Mouse (Mus musculus): ENCODE data around the gene Chaf1a. TPM values are rescaled to one million over a fixed set of nuclear protein-coding genes. Genes with fewer than 3 reads are reported as not detected.
A peak's percentile ranks its signal among the peaks of the same experiment; 100 is the strongest.

Gene Chaf1a
- polyA plus RNA-seq, 1 experiment from 2014 or later = 12.7 TPM

DNA sequence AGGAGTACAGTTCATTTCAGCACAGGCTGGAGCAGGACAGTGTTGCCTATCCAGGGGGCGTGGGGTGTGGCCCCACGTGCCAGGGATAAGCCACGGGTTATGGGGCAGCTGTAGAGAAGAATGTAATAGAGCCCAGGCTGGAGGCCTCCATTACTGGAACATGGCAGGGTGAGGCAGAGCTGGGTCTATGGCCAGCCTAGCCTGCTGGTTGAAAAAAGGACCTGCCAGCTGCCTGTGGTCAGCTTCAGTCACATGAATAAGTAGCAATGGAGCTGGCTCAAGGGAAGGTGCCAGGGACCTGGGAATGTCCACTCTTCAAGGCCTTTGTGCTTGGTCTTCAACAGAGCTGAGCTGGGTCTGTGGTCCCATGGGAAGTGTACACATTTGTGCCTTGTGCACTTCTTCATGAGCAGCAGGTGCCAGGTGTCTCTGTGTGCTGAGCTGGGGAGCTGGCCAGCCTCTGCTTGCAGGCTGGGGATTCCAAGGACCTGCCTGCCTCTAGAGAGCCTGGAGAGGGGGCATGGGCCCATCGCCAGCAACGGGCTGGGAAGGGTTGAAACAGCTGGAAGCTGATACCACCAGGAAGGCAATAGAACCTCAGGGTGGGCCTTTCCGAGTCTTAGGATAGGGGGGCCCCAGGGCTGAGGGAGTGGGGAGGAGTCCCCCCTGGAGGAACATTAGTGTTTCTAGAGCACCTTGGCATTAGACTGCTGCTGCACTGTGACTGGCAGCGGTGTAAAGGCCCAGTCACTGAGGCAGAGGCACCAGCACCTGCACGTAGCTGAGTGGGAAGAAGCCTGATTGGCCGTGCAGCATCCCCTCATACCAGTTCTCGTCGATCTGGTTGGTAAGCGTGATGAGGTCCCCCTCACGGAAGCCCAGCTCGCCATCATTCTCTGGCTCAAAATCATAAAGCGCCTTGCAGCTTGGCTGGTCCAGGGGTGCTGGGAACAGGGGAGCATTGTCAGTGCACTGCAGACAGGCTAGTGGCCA lies 23.1 kb upstream of the Chaf1a start:
- Histone ChIP-seq H3K9ac (ENCODE audit: low read length) (no peak overlapping the region), H3K9me3 (replicated peaks; ENCODE audit: control insufficient read depth, low read length) (no peaks in the 10 kb centered on the region), H3K36me3 (ENCODE audit: control insufficient read depth, insufficient read depth) (peaks cover 44% of the 10 kb centered on the region), H3K4me2 (ENCODE audit: low read depth, low read length) (no peak overlapping the region), H3K27ac (ENCODE audit: low read length) (no peak overlapping the region), H3K27me3 (ENCODE audit: control insufficient read depth, insufficient read depth, low read length) (no peaks in the 10 kb centered on the region), H3K4me3 (ENCODE audit: low read length) (no peak overlapping the region), H3K4me1 (ENCODE audit: control insufficient read depth, insufficient read depth, low read length) (0 out of 2 replicates have a peak, but pooled peaks cover 4% of the 10 kb centered on the region)
- 81% methylated on average over 15 of the region's 15 CpGs for WGBS
- ATAC-seq (replicated peaks; ENCODE audit: extremely low read depth, insufficient read depth, low FRiP score) = no peak

DNA sequence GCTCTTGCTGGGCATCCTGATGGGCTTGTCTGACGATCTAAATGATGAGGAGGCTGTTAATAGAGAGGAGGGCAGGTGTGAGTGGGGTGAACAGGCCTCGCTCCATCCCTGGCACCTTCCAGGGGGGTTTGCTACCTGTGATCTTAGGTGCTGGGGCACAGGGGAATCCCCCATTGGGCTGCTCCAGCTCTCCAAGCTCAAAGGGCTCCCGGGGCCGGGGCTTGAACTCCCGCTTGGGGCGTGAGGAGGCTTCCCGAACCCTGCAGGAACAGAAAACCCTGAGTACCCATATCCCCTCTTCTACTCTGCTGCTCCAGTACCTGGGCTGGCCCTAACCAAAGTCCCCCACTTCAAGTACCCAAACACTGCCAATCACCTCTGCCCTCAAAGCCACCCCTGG lies 22.4 kb upstream of the Chaf1a start:
- H3K36me3 ChIP-seq (ENCODE audit: control insufficient read depth, insufficient read depth) = peaks cover 39% of the 10 kb centered on the region
- H3K4me1 ChIP-seq (ENCODE audit: control insufficient read depth, insufficient read depth, low read length) = peaks cover 5% of the 10 kb centered on the region; the same call in 1 of the 2 replicates
- no peak overlapping the region for H3K9ac ChIP-seq (ENCODE audit: low read length)
- no peaks in the 10 kb centered on the region for H3K27me3 ChIP-seq (ENCODE audit: control insufficient read depth, insufficient read depth, low read length)
- WGBS = 91% methylated on average over 7 of the region's 7 CpGs
- H3K9me3 ChIP-seq (replicated peaks; ENCODE audit: control insufficient read depth, low read length) = no peaks in the 10 kb centered on the region
- H3K27ac ChIP-seq (ENCODE audit: low read length) = no peak overlapping the region
- no peak overlapping the region for H3K4me2 ChIP-seq (ENCODE audit: low read depth, low read length)
- no peak overlapping the region for H3K4me3 ChIP-seq (ENCODE audit: low read length)
- no peak for ATAC-seq (replicated peaks; ENCODE audit: extremely low read depth, insufficient read depth, low FRiP score)

DNA sequence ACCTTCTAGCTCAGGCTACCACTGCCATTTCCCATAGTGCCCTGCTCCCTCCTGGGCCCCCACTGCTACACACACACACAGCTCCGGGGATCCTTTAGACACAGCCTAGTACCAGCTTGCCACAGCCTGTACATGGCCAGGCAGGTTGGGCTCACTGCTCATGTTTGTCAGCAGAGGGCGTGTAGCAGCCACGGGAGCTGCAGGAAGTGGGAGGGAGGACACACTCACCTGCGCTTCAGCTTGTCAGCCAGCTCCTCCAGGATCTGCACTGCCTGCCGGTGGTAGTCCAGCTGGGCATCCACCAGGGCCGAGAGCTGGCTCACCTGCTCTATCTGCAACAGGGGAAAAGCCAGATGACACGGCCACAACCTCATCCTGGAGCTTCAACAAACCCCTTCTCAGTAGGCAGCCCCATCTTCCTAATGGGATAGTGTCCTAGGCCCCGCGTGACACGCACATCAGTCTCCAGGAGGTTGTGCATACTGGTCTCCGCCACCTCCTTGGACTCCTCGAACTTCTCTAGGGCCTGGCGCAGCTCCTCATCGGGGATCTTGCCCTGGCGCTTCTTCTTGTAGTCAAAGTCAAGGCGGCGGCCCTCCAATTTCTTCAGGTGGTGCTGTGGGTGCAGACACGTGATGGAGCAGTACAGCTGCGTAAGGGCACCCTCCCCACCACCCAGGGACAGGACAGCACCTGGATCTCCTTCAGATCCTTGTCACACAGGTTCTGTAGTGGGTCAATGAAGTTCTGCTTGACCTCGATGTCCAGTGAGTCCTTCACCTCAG lies 21.7 kb upstream of the Chaf1a start:
- peak; percentile 19; the same call in 1 of the 2 replicates for ATAC-seq (replicated peaks; ENCODE audit: extremely low read depth, insufficient read depth, low FRiP score)
- 70% methylated on average over 20 of the region's 20 CpGs for WGBS
- peaks cover 11% of the 10 kb centered on the region; the same call in 1 of the 2 replicates for H3K4me1 ChIP-seq (ENCODE audit: control insufficient read depth, insufficient read depth, low read length)
- no peak overlapping the region for H3K4me2 ChIP-seq (ENCODE audit: low read depth, low read length)
- no peak overlapping the region for H3K27ac ChIP-seq (ENCODE audit: low read length)
- no peaks in the 10 kb centered on the region for H3K9me3 ChIP-seq (replicated peaks; ENCODE audit: control insufficient read depth, low read length)
- H3K36me3 ChIP-seq (ENCODE audit: control insufficient read depth, insufficient read depth) = peaks cover 37% of the 10 kb centered on the region
- H3K9ac ChIP-seq (ENCODE audit: low read length) = no peak overlapping the region
- H3K4me3 ChIP-seq (ENCODE audit: low read length) = no peak overlapping the region
- no peaks in the 10 kb centered on the region for H3K27me3 ChIP-seq (ENCODE audit: control insufficient read depth, insufficient read depth, low read length)

DNA sequence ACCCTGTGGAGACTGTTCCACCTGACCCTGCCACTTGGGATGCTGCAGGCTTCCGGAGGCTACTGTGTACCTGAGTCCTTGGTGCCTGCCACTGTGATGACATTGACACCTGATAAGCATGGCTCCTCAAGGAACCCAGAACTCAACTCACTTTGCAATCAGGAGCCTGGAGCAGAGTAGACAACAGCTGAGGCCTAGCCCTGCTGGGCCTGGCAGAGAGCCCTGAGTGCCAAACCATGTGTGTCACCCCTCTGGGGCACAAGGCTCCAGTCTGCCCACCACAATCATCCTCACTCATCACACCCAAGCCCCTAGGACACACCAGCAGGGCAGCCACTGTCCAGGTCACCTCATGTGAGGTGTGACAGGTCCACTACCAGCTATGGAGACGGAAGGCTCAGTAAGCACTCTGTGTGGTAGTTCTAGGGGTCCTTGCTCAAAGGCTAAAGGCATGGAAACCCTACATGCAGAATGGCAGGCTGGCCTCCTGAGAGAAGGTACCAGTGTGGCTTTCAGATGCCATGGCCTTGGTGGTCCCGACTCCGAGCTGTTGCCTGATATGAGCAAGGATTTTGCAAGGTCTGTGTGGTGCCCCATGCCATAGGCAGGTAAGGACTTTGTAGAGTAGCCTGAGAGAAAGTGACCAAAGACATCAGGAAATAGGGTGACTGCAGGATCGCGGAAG lies 19.7 kb upstream of the Chaf1a start:
- H3K27me3 ChIP-seq (ENCODE audit: control insufficient read depth, insufficient read depth, low read length) = no peaks in the 10 kb centered on the region
- peaks cover 26% of the 10 kb centered on the region for H3K4me1 ChIP-seq (ENCODE audit: control insufficient read depth, insufficient read depth, low read length)
- WGBS = 84% methylated on average over 6 of the region's 6 CpGs
- no peak overlapping the region for H3K9ac ChIP-seq (ENCODE audit: low read length)
- no peak overlapping the region for H3K4me3 ChIP-seq (ENCODE audit: low read length)
- no peak overlapping the region for H3K4me2 ChIP-seq (ENCODE audit: low read depth, low read length)
- H3K36me3 ChIP-seq (ENCODE audit: control insufficient read depth, insufficient read depth) = peaks cover 26% of the 10 kb centered on the region
- H3K27ac ChIP-seq (ENCODE audit: low read length) = no peak overlapping the region
- no peaks in the 10 kb centered on the region for H3K9me3 ChIP-seq (replicated peaks; ENCODE audit: control insufficient read depth, low read length)
- no peak for ATAC-seq (replicated peaks; ENCODE audit: extremely low read depth, insufficient read depth, low FRiP score)

DNA sequence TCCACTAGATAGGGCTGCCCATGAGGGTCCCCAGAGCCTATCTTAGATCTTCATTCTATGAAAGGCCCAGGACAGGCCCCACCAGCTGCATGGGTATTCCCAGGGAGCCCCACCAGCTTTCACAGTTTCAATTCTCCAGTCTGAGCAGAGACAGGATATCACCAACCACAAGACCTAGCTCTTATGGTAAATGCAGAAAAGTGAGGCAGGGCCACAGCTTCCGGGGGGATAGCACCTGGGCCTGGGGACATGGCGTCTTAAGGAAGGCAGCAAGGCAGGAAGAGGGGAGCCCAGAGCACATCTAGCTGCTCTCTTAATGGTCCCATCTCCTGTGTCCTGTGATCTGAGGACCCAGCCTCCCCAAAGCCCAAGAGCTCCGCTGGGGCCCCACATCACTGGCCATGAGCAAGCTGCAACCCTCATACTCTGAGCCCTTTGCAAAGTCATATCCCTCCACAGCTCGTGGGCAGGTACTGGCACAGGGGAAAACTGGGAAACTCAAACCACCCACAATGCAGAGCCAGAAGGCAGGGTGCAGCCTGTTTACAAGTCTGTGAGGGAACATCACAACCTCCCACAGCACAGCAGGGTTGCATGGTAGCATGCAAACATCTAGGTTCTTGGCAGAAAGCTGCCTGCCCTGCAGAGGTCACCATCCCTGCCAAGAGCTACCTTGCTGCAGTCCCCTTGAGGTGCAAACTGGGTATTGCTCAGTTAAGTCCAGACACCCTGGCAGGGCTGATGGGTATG lies 18.9 kb upstream of the Chaf1a start:
- Histone ChIP-seq H3K27me3 (ENCODE audit: control insufficient read depth, insufficient read depth, low read length) (no peaks in the 10 kb centered on the region), H3K4me1 (ENCODE audit: control insufficient read depth, insufficient read depth, low read length) (peaks cover 33% of the 10 kb centered on the region), H3K36me3 (ENCODE audit: control insufficient read depth, insufficient read depth) (peaks cover 18% of the 10 kb centered on the region), H3K9me3 (replicated peaks; ENCODE audit: control insufficient read depth, low read length) (no peaks in the 10 kb centered on the region), H3K4me2 (ENCODE audit: low read depth, low read length) (no peak overlapping the region), H3K9ac (ENCODE audit: low read length) (no peak overlapping the region), H3K27ac (ENCODE audit: low read length) (peak overlapping the region; percentile 31; the same call in 1 of the 2 replicates), H3K4me3 (ENCODE audit: low read length) (no peak overlapping the region)
- ATAC-seq (replicated peaks; ENCODE audit: extremely low read depth, insufficient read depth, low FRiP score) = no peak
- WGBS = 82% methylated on average over 4 of the region's 4 CpGs

DNA sequence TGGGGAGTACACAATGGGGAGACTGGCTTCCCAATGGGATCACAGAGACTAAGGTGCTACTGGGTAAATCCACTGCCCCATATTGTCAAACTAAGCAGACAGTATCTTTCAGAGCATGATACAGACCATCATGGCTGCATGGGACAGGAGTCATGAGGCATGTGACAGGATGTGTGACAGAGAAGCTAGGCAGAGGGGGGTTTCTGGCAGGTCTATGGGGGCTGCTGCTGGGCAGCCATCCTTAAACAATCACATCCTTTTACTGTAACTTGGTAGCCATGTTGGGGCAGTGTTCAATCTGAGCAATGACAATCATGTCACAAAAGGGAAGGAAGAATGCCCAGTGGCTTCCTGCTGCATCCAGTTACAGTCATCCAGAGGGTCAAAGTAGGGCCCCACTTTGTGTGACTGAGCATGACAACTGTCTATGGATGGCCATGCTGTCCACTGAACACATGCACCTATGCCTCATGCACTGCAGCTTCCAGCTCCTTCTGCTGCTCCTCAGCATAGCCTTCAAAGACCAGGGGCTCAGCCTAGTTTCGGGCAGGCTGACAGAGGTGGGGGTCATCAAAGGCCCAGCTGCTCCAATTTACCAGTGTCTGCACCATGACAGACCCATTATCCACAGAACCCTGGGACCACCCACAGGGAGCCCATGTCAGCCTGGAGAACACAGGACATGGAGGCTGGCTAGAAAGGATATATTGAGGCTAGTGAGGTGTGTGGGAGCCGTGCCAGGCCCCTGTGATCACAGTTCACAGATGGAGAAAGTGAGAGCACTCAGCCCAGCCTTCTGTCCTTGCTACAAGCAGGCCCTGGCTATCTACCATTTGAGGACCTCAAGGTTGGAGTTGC lies 17.9 kb upstream of the Chaf1a start:
- 77% methylated on average over 2 of the region's 2 CpGs for WGBS
- Histone ChIP-seq H3K27ac (ENCODE audit: low read length) (no peak overlapping the region), H3K4me2 (ENCODE audit: low read depth, low read length) (no peak overlapping the region), H3K9me3 (replicated peaks; ENCODE audit: control insufficient read depth, low read length) (no peaks in the 10 kb centered on the region), H3K4me3 (ENCODE audit: low read length) (no peak overlapping the region), H3K27me3 (ENCODE audit: control insufficient read depth, insufficient read depth, low read length) (no peaks in the 10 kb centered on the region), H3K36me3 (ENCODE audit: control insufficient read depth, insufficient read depth) (peaks cover 11% of the 10 kb centered on the region), H3K9ac (ENCODE audit: low read length) (no peak overlapping the region), H3K4me1 (ENCODE audit: control insufficient read depth, insufficient read depth, low read length) (peaks cover 42% of the 10 kb centered on the region)
- ATAC-seq (replicated peaks; ENCODE audit: extremely low read depth, insufficient read depth, low FRiP score) = no peak

DNA sequence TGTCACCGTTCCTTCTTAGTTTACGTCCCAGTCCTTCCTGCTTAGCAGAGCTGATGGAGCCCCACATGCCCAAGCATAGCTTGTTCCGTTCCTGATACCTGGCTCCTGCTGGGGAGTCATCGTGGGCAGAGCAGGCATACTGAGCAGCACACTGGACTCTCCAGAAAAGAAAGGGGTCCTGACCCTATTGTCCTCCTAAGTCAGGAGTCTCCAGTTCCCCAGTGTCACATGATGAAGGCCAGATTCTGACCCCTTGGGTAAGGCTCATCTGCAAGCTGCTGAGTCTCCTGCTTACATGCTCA lies 17.3 kb upstream of the Chaf1a start:
- Histone ChIP-seq H3K4me3 (ENCODE audit: low read length) (no peak overlapping the region), H3K36me3 (ENCODE audit: control insufficient read depth, insufficient read depth) (peaks cover 6% of the 10 kb centered on the region; the same call in 1 of the 2 replicates), H3K9ac (ENCODE audit: low read length) (no peak overlapping the region), H3K27ac (ENCODE audit: low read length) (no peak overlapping the region), H3K4me1 (ENCODE audit: control insufficient read depth, insufficient read depth, low read length) (peaks cover 42% of the 10 kb centered on the region), H3K27me3 (ENCODE audit: control insufficient read depth, insufficient read depth, low read length) (no peaks in the 10 kb centered on the region), H3K4me2 (ENCODE audit: low read depth, low read length) (no peak overlapping the region), H3K9me3 (replicated peaks; ENCODE audit: control insufficient read depth, low read length) (no peaks in the 10 kb centered on the region)
- 79% methylated on average over 4 of the region's 4 CpGs for WGBS
- no peak for ATAC-seq (replicated peaks; ENCODE audit: extremely low read depth, insufficient read depth, low FRiP score)

DNA sequence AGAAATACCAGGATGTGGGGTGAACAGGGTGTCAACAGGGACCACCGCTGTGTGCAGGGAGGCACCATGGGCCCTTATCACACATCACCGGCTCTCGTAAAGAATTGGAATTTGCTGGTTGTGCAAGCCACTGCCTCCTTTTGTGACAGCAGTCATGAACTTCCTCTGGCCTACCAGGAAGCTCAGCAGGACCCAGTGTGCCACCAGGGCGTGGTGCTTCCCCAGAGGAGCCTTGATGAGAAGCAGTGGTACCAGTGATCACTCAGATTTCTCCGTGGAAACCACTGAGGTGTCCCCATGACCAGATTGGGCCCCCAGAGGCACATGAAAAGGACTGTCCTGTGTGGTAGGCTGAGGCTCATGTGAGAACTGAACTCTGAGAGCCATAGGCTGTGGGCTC lies 16.9 kb upstream of the Chaf1a start:
- ATAC-seq (replicated peaks; ENCODE audit: extremely low read depth, insufficient read depth, low FRiP score) = no peak
- Histone ChIP-seq H3K27me3 (ENCODE audit: control insufficient read depth, insufficient read depth, low read length) (no peaks in the 10 kb centered on the region), H3K9me3 (replicated peaks; ENCODE audit: control insufficient read depth, low read length) (no peaks in the 10 kb centered on the region), H3K4me2 (ENCODE audit: low read depth, low read length) (no peak overlapping the region), H3K36me3 (ENCODE audit: control insufficient read depth, insufficient read depth) (peaks cover 3% of the 10 kb centered on the region; the same call in 1 of the 2 replicates), H3K4me1 (ENCODE audit: control insufficient read depth, insufficient read depth, low read length) (peaks cover 42% of the 10 kb centered on the region), H3K27ac (ENCODE audit: low read length) (no peak overlapping the region), H3K4me3 (ENCODE audit: low read length) (no peak overlapping the region), H3K9ac (ENCODE audit: low read length) (no peak overlapping the region)
- 43% methylated on average over 5 of the region's 5 CpGs for WGBS

Measured in heart, embryonic 16.5 days (tissue).